8 mouse cellular contexts compared by ENCODE assay signal in genomic region chr3:58414986-58415883, GRCm38 (mm10). TPM values are rescaled to one million over a fixed set of nuclear protein-coding genes. Genes with fewer than 3 reads are reported as not detected.
DNase-seq lines count a peak whose midpoint lies in the region; ATAC-seq and TF ChIP-seq lines count a peak whose summit lies in the region.

No protein-coding gene starts in this region.

- peaks cover 36% of the 10 kb centered on the region for H3K4me1 ChIP-seq in hindbrain, embryonic 10.5 days (replicated peaks)
- no peaks in the 10 kb centered on the region for H3K4me1 ChIP-seq in lung, postnatal 0 days (ENCODE audit: insufficient read depth, low read depth, low read length)
- no peaks in the 10 kb centered on the region for H3K4me1 ChIP-seq in thymus, adult 2 months (replicated peaks; ENCODE audit: control insufficient read depth, insufficient read depth, low read length)

- peak overlapping the region; percentile 98 for H3K4me2 ChIP-seq in lung, postnatal 0 days (replicated peaks; ENCODE audit: low read depth, low read length)

- H3K27ac ChIP-seq in hindbrain, embryonic 10.5 days = peak overlapping the region; percentile 99
- peak overlapping the region; percentile 100 for H3K27ac ChIP-seq in lung, postnatal 0 days (ENCODE audit: low read length)
- peak overlapping the region; percentile 47; the same call in 1 of the 2 replicates for H3K27ac ChIP-seq in thymus, adult 2 months (ENCODE audit: control insufficient read depth, insufficient read depth, low read length)

- no peaks in the 10 kb centered on the region for H3K9me3 ChIP-seq in hindbrain, embryonic 10.5 days
- H3K9me3 ChIP-seq in lung, postnatal 0 days (ENCODE audit: low read length) = no peaks in the 10 kb centered on the region

- TF ChIP-seq CTCF in lung, postnatal 0 days (IDR thresholded peaks at IDR 0.05) = no peak; the same call in 1 of the 2 replicates
- TF ChIP-seq CTCF in thymus, adult 2 months (IDR thresholded peaks at IDR 0.05; ENCODE audit: borderline replicate concordance, control insufficient read depth, extremely low read depth, insufficient read depth, low read length, poor library complexity) = no peak

- peak overlapping the region; percentile 99 for H3K4me3 ChIP-seq in hindbrain, embryonic 10.5 days
- H3K4me3 ChIP-seq in lung, postnatal 0 days (ENCODE audit: low read depth, low read length) = peak overlapping the region; percentile 98
- peak overlapping the region; percentile 91 for H3K4me3 ChIP-seq in thymus, adult 2 months (ENCODE audit: control insufficient read depth, insufficient read depth, low read length)

- no peaks in the 10 kb centered on the region for H3K27me3 ChIP-seq in hindbrain, embryonic 10.5 days (ENCODE audit: insufficient read depth, poor library complexity, severe bottlenecking)
- H3K27me3 ChIP-seq in lung, postnatal 0 days (replicated peaks; ENCODE audit: insufficient read depth, low read length) = no peaks in the 10 kb centered on the region
- no peaks in the 10 kb centered on the region for H3K27me3 ChIP-seq in thymus, adult 2 months (ENCODE audit: control insufficient read depth, insufficient read depth, low read length)

- TF ChIP-seq EP300 in lung, postnatal 0 days (IDR thresholded peaks at IDR 0.05) = no peak

- H3K9ac ChIP-seq in lung, postnatal 0 days (replicated peaks; ENCODE audit: low read depth) = peak overlapping the region; percentile 96

- 0 out of 2 replicates have a peak, but pooled peaks have one; percentile 28 for TF ChIP-seq POLR2A in thymus, adult 2 months (IDR thresholded peaks at IDR 0.05; ENCODE audit: control insufficient read depth, extremely low read depth, insufficient read depth, low read length, poor library complexity)

- under 1% methylated on average over 108 of the region's 113 CpGs for WGBS in hindbrain, embryonic 10.5 days
- under 1% methylated on average over 52 of the region's 113 CpGs for WGBS in lung, postnatal 0 days
- under 1% methylated on average over 113 of the region's 113 CpGs for WGBS in thymus, adult 2 months

- peaks cover 7% of the 10 kb centered on the region; the same call in 1 of the 2 replicates for H3K36me3 ChIP-seq in hindbrain, embryonic 10.5 days
- no peaks in the 10 kb centered on the region for H3K36me3 ChIP-seq in lung, postnatal 0 days (ENCODE audit: insufficient read depth, low read length)
- no peaks in the 10 kb centered on the region for H3K36me3 ChIP-seq in thymus, adult 2 months (ENCODE audit: control insufficient read depth, insufficient read depth, low read length)

- DNase-seq in Muller cell, postnatal 12 days (ENCODE audit: inconsistent ontology term) = peak; percentile 90
- DNase-seq in cerebellum, adult 9-11 months = peak; percentile 83
- DNase-seq in frontal cortex, adult 2 months (ENCODE audit: extremely low spot score in 1 of 2, low spot score in 1 of 2) = peak; percentile 14 to 64
- peak; percentile 65 for DNase-seq in hindbrain, embryonic 10.5 days (ENCODE audit: low spot score)
- peak; percentile 58 to 63 for DNase-seq in layer of hippocampus, postnatal 14 days (ENCODE audit: low spot score in 2 of 2)
- peak; percentile 90 for DNase-seq in lung, postnatal 0 days (ENCODE audit: low spot score)
- DNase-seq in ovary, adult 18-20 months (ENCODE audit: low spot score) = peak; percentile 70
- DNase-seq in thymus, adult 2 months = peak; percentile 58

- peak; percentile 81 for ATAC-seq in lung, postnatal 0 days

RNA-seq across cellular contexts. Expression of gene Tsc22d2, which starts 0.7 kb away (rescaled TPM):
- 11.0 and 12.0 TPM in 2 replicates for polyA plus RNA-seq in frontal cortex, adult 2 months (2012; rRNA removed)
- polyA plus RNA-seq in hindbrain, embryonic 10.5 days (2016; fragmentation: Nextera tagmentation; extraction: Ambion mirVana) = 8.4 and 9.3 TPM in 2 replicates
- total RNA-seq in layer of hippocampus, postnatal 14 days (2021) = 10 to 100 TPM; 37.6 to 38.0 TPM
- 8.9 and 10.5 TPM in 2 replicates for polyA plus RNA-seq in lung, postnatal 0 days (2015; fragmentation: Nextera tagmentation; extraction: Ambion mirVana)
- 21.4 and 29.7 TPM in 2 replicates for polyA plus RNA-seq in thymus, adult 2 months (2012; rRNA removed)

Comparison
In these comparisons a context has a peak if more than half of its experiments do, and no peak if none do; other contexts are left out.
1. Peak in every context shown above with its lines: DNase-seq, ATAC-seq, H3K4me3 ChIP-seq and H3K27ac ChIP-seq.
2. DNase-seq: peak in every context shown above with its lines; median percentile 90 in Muller cell, postnatal 12 days; 90 in lung, postnatal 0 days; 83 in cerebellum, adult 9-11 months; 70 in ovary, adult 18-20 months; 65 in hindbrain, embryonic 10.5 days; 60 in layer of hippocampus, postnatal 14 days; 58 in thymus, adult 2 months; 39 in frontal cortex, adult 2 months.
3. H3K27ac ChIP-seq: peak in every context shown above with its lines; median percentile 100 in lung, postnatal 0 days; 99 in hindbrain, embryonic 10.5 days; 47 in thymus, adult 2 months.